Mouse (Mus musculus) bone marrow macrophage, adult 2 months (primary cell): Measurements from ENCODE around the gene Dmrta1. TPM values are rescaled to one million over a fixed set of nuclear protein-coding genes. Genes with fewer than 3 reads are reported as not detected.
"Not testable (repeated sequence)": the region's sequence is repeated elsewhere in the genome, so short reads cannot be mapped to it uniquely, and the experiment has no call there.

Experiments
- H3K27ac ChIP-seq: 2 replicates; pipeline ENCODE4 v1.5.1; 2012; ENCODE audit warnings: low read depth, low read length; ENCODE audit not compliant: insufficient read depth
- H3K4me1 ChIP-seq: 2 replicates; pipeline ENCODE4 v1.6.1; 2012; ENCODE audit warnings: low read length; ENCODE audit not compliant: control insufficient read depth, insufficient read depth
- H3K4me3 ChIP-seq: 2 replicates; pipeline ENCODE4 v1.5.1; 2012; ENCODE audit warnings: mild to moderate bottlenecking, low read length, moderate library complexity; ENCODE audit not compliant: insufficient read depth
- CTCF ChIP-seq: IDR thresholded peaks from 2 replicates; pipeline ENCODE4 v1.5.1; 2012; ENCODE audit warnings: low read depth, mild to moderate bottlenecking, low read length, moderate library complexity
- POLR2A ChIP-seq: IDR thresholded peaks from 2 replicates; pipeline ENCODE4 v1.6.1; 2012; ENCODE audit warnings: mild to moderate bottlenecking, low read depth, low read length, borderline replicate concordance
- polyA plus RNA-seq: library from polyadenylated mRNA; stranded (reverse); fragments of >200 nt; gene quantifications from 2 replicates; pipeline ENCODE4 v1.2.4, GENCODE M21; 2012; ENCODE audit not compliant: missing spikeins, insufficient read depth, insufficient read length

The Dmrta1 gene
- polyA plus RNA-seq, 1 experiment = not detected

DNA sequence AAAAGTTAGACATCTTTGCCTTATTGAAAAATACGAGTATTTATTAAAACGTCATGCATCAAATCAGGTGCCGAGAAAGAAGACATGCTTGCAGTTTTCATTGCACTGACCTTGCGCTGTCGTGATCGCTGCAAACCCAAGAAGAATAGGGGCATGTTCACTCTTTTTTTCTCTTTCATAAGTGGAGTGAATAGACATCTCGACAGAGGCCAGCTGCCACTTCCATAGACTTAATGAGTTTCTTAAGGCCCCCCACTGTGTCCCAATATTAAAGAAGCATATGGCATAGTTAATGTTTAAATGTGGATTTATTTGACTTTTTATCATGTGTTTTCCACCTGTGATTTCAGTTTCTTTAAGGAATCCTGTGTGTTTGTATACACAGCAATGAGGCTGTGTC, 1.3 kb upstream of the Dmrta1 start:
- no peaks in the 10 kb centered on the region for H3K4me1 ChIP-seq
- no peak overlapping the region for H3K4me3 ChIP-seq
- no peak overlapping the region for H3K27ac ChIP-seq
- TF ChIP-seq CTCF = no peak
- TF ChIP-seq POLR2A = no peak

GRCm38 (mm10) chr4:89678713-89679112, 523 bp upstream of the Dmrta1 start:
- no peak for TF ChIP-seq CTCF
- no peak for TF ChIP-seq POLR2A
- Histone ChIP-seq H3K4me1 (no peaks in the 10 kb centered on the region), H3K4me3 (no peak overlapping the region), H3K27ac (no peak overlapping the region)

DNA sequence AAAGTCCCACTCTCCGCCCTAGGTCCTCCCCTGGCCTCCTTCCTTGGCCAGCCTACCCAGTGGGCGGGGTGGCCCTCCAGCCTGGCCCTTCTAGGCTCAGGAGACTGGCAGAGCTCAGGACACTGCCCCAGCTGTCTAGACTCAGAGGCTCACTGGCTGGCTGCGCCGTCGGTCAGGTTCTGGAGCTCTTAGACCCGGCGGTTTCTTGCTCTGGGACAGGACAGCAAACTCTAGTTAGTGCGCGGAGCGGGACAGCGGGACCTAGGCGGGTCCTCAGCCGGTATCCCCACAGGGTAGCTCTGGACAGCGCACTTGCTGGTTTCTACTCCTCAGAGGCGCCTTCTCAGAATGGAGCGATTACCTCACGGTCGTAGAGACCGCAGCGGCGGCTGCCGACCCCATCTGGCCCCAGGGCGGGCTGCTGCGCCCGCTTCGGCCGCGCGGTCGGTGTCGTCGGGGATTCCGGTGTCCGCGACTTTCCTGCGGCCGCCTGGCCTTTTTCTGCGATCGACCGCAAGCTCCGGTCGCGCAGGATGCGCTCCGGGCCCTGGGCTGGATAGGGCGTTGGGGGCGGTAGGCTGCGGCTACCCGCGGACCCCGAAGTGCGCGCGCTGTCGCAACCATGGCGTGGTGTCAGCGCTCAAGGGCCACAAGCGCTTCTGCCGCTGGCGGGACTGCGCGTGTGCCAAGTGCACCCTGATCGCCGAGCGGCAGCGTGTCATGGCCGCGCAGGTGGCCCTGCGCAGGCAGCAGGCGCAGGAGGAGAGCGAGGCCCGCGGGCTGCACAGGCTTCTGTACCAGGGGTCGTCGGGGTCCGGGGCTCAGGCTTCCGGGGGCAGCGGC, 8.9 kb downstream of the Dmrta1 start:
- Histone ChIP-seq H3K4me3 (peak overlapping the region; percentile 1; the same call in 1 of the 2 replicates), H3K27ac (no peak overlapping the region), H3K4me1 (no peaks in the 10 kb centered on the region)
- TF ChIP-seq POLR2A = no peak
- TF ChIP-seq CTCF = no peak

DNA sequence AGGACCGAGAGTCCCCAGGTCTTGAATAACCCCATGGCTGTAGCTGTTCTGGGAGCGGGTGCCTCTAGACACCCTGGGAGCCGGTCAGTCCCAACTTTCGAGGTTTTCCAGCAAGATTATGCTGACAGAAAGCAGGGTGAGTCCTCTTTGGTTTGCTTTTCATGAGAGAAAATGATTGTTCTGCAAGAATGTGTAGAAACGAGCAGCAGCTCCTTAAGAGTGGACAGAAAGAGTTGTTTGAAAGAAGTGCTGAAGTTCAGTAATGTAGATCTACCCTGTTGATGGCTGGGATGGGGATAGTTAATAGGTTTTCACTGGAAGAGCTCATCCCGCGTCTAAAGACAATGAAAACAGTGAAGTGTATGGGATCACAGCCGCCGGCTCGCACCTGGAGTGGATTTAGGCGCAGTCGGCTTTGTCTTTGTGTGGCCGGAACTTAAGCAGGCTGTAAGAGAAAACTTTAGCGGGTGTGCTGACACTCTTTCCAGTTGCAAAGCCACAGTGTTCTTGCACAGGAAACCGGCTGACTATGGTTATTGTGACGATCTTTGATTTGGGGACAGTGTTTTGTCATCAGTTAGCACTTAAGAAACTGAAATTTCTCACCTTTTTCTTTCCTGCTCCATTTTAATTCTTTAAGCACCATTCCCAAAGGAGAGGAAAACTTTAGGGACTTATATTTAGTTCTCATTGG, 9.7 kb downstream of the Dmrta1 start:
- no peak overlapping the region for H3K4me3 ChIP-seq
- H3K4me1 ChIP-seq = no peaks in the 10 kb centered on the region
- H3K27ac ChIP-seq = no peak overlapping the region
- TF ChIP-seq POLR2A = no peak

- TF ChIP-seq POLR2A = no peak
- no peak for TF ChIP-seq CTCF
These were observed 12.7 kb downstream of the Dmrta1 start for GRCm38 (mm10) chr4:89691936-89692335.

GRCm38 (mm10) chr4:89692780-89693179, 13.5 kb downstream of the Dmrta1 start:
- Histone ChIP-seq H3K4me1 (no peaks in the 10 kb centered on the region), H3K4me3 (no peak overlapping the region), H3K27ac (no peak overlapping the region)
- TF ChIP-seq CTCF (no peak), POLR2A (no peak)

More at GRCm38 (mm10) chr4:89691936-89692335, 12.7 kb downstream of the Dmrta1 start:
- H3K4me3 ChIP-seq = no peak overlapping the region
- no peaks in the 10 kb centered on the region for H3K4me1 ChIP-seq
- no peak overlapping the region for H3K27ac ChIP-seq

DNA sequence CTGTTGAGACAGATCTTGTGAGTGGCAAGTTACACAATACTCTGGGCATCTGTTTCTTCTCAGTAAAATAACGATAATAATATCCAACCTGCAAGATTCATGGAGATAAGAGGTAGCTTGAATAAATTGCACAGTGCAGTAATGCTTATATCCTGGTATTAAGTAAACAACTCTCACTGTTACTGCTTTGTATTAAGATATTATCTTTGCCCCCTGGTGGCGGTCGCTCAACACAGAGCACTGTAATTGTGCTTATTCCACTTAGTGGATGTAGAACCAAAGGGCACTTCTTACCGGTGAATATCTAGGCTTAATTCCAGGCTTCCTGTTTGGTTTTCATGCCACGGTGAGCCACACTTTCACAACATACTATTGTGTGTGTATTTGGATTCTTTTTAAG, 16.4 kb downstream of the Dmrta1 start:
- H3K4me3 ChIP-seq = no peak overlapping the region
- H3K27ac ChIP-seq = no peak overlapping the region
- no peaks in the 10 kb centered on the region for H3K4me1 ChIP-seq
- TF ChIP-seq POLR2A (no peak), CTCF (no peak)

GRCm38 (mm10) chr4:89697951-89698350, 18.7 kb downstream of the Dmrta1 start:
- H3K27ac ChIP-seq = no peak overlapping the region
- TF ChIP-seq CTCF (no peak), POLR2A (no peak)
- no peak overlapping the region for H3K4me3 ChIP-seq
- no peaks in the 10 kb centered on the region for H3K4me1 ChIP-seq

DNA sequence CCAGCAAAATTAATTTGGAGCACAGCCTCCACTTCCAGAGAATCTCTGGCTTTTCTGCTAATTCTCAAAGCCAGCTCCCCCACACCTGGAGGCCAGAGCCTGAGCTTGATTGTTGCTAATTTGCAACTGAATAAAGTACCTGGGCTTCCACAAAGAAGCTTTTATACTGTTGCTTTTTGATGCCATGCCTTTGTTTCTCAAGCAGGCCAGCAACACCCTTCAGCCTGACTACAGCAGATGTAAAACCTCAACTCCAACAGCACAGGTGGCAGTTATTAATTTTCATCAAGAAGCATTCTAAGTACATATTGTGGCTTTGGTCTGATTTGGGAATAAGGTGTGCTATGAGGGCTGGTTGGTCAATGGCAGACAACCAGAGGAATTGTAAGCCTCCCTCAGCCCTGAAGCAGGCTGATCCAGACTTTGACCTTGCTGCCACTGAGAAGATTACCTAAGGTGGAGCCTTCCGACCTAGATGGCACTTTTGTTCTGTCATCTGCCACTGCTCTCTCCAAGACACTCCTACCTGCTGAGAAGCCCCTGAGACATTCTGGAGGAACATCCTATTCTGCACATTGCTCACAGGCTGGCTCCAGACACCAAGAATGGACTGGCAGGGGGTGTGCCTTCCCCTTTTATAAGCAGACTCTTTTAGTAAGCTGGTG, 44.4 kb downstream of the Dmrta1 start:
- not testable (repeated sequence) for H3K27ac ChIP-seq, H3K4me3 ChIP-seq, H3K4me1 ChIP-seq
